Mouse (Mus musculus) liver, embryonic 15.5 days (tissue): ENCODE results near the gene Mtx1. TPM values are rescaled to one million over a fixed set of nuclear protein-coding genes. Genes with fewer than 3 reads are reported as not detected.
A peak's percentile ranks its signal among the peaks of the same experiment; 100 is the strongest.

Experiments
- ATAC-seq: fragments of 200-750 bp; cut with Nextera tagmentation; 2 replicates; pipeline ENCODE4 v1.8.0; 2017; ENCODE audit warnings: moderate number of reproducible peaks, mild to moderate bottlenecking, moderate library complexity; ENCODE audit not compliant: insufficient read depth
- H3K27ac ChIP-seq: fragments of 300-500 bp; sonication (generic); replicated peaks from 2 replicates; pipeline ENCODE4 v1.5.1; 2015; ENCODE audit warnings: mild to moderate bottlenecking, inconsistent platforms
- H3K27me3 ChIP-seq: fragments of 300-500 bp; sonication (generic); 2 replicates; pipeline ENCODE4 v1.6.1; 2015; ENCODE audit warnings: mild to moderate bottlenecking, inconsistent platforms
- H3K36me3 ChIP-seq: fragments of 300-500 bp; sonication (generic); replicated peaks from 2 replicates; pipeline ENCODE4 v1.6.1; 2015; ENCODE audit warnings: moderate library complexity, mild to moderate bottlenecking, inconsistent platforms
- H3K4me1 ChIP-seq: fragments of 300-500 bp; sonication (generic); replicated peaks from 2 replicates; pipeline ENCODE4 v1.6.1; 2015; ENCODE audit warnings: inconsistent platforms
- H3K4me2 ChIP-seq: fragments of 300-500 bp; sonication (generic); 2 replicates; pipeline ENCODE4 v1.6.1; 2015; ENCODE audit warnings: moderate library complexity, mild to moderate bottlenecking, inconsistent platforms
- H3K4me3 ChIP-seq: fragments of 300-500 bp; sonication (generic); replicated peaks from 2 replicates; pipeline ENCODE4 v1.5.1; 2015; ENCODE audit warnings: mild to moderate bottlenecking, inconsistent platforms
- H3K9ac ChIP-seq: fragments of 300-500 bp; sonication (generic); 2 replicates; pipeline ENCODE4 v1.6.1; 2015; ENCODE audit warnings: moderate library complexity, mild to moderate bottlenecking, inconsistent platforms
- H3K9me3 ChIP-seq: fragments of 300-500 bp; sonication (generic); replicated peaks from 2 replicates; pipeline ENCODE4 v1.6.1; 2016; ENCODE audit warnings: inconsistent platforms
- WGBS: fragments of 180-500 bp; shearing (Covaris S2); methylation state at CpG from one replicate; pipeline ENCODE4 v1.1.7; 2015; ENCODE audit warnings: mixed read lengths; ENCODE audit not compliant: insufficient replicate concordance; 5-methylcytosine and 5-hydroxymethylcytosine counted together
- polyA plus RNA-seq: library from polyadenylated mRNA; unstranded; fragments of >200 nt; fragmentation: Nextera tagmentation; extraction: Ambion mirVana; gene quantifications from 2 replicates; pipeline ENCODE4 v1.2.1, GENCODE M21; 2015

The Mtx1 gene
- polyA plus RNA-seq, 1 experiment from 2014 or later = 104 TPM

GRCm38 (mm10) chr3:89195979-89196877 lies 30.7 kb downstream of the Mtx1 start:
- Histone ChIP-seq H3K27ac (peak overlapping the region; percentile 72), H3K9ac (peak overlapping the region; percentile 53), H3K36me3 (no peaks in the 10 kb centered on the region), H3K9me3 (no peaks in the 10 kb centered on the region), H3K27me3 (peaks cover 18% of the 10 kb centered on the region), H3K4me3 (peak overlapping the region; percentile 55), H3K4me1 (peaks cover 16% of the 10 kb centered on the region), H3K4me2 (peak overlapping the region; percentile 73)
- WGBS = 6% methylated on average over 33 of the region's 33 CpGs
- ATAC-seq = peak; percentile 93

GRCm38 (mm10) chr3:89193853-89194252 lies 33.0 kb downstream of the Mtx1 start:
- 69% methylated on average over 2 of the region's 2 CpGs for WGBS
- no peak overlapping the region for H3K4me2 ChIP-seq
- ATAC-seq = no peak
- peaks cover 23% of the 10 kb centered on the region for H3K27me3 ChIP-seq
- H3K9me3 ChIP-seq = no peaks in the 10 kb centered on the region
- no peak overlapping the region for H3K9ac ChIP-seq
- no peak overlapping the region for H3K4me3 ChIP-seq
- peaks cover 16% of the 10 kb centered on the region for H3K4me1 ChIP-seq
- H3K36me3 ChIP-seq = no peaks in the 10 kb centered on the region
- no peak overlapping the region for H3K27ac ChIP-seq

DNA sequence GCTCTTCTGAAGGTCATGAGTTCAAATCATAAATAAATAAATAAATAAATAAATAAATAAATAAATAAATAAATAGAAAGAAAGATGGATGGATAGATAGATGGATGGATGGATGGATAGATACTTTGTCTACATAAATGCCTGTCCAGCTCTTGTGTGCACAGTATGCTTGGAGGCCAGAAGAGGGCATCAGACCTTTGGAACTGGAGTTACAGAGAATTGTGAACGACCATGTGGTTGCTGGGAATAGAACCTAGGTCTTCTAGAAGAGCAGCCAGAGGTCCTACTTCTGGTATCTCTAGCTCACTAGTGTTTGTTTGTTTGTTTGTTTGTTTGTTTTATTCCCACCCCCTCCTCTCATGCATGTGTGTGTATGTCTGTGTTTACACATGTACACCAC lies 33.5 kb downstream of the Mtx1 start:
- no peak overlapping the region for H3K9ac ChIP-seq
- H3K27ac ChIP-seq = no peak overlapping the region
- no peak overlapping the region for H3K4me2 ChIP-seq
- ATAC-seq = no peak
- no peak overlapping the region for H3K4me3 ChIP-seq
- peaks cover 20% of the 10 kb centered on the region for H3K27me3 ChIP-seq
- WGBS = 56% methylated on average over 1 of the region's 1 CpGs
- no peaks in the 10 kb centered on the region for H3K9me3 ChIP-seq
- H3K36me3 ChIP-seq = no peaks in the 10 kb centered on the region
- peaks cover 16% of the 10 kb centered on the region for H3K4me1 ChIP-seq

DNA sequence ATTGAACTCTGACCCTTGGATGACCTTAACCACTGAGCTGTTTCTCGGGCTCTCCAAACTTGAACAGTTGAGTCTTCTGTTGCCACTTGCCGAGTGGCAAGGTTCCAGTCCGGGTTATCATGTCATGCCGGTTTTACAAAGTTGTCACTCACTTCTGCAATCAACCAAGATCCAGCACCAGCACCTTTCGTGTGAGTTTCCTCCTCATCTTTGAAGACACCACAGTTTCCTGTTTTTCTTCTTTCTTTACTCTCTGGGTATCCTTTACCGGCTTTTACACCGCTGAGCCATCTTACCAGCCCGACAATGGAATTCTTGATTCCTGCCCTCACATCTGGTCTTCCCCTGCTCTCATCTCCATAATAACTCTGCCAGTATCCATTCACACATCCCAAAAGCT lies 36.5 kb downstream of the Mtx1 start:
- H3K27me3 ChIP-seq = peaks cover 12% of the 10 kb centered on the region; the same call in 1 of the 2 replicates
- H3K9ac ChIP-seq = no peak overlapping the region
- no peak for ATAC-seq
- H3K9me3 ChIP-seq = no peaks in the 10 kb centered on the region
- WGBS = 20% methylated on average over 8 of the region's 8 CpGs
- H3K4me3 ChIP-seq = no peak overlapping the region
- H3K27ac ChIP-seq = no peak overlapping the region
- H3K4me1 ChIP-seq = peaks cover 10% of the 10 kb centered on the region
- H3K4me2 ChIP-seq = no peak overlapping the region
- no peaks in the 10 kb centered on the region for H3K36me3 ChIP-seq

GRCm38 (mm10) chr3:89188478-89188875 lies 38.4 kb downstream of the Mtx1 start:
- H3K27ac ChIP-seq = no peak overlapping the region
- ATAC-seq = no peak
- no peaks in the 10 kb centered on the region for H3K36me3 ChIP-seq
- H3K4me3 ChIP-seq = no peak overlapping the region
- no peaks in the 10 kb centered on the region for H3K9me3 ChIP-seq
- no peak overlapping the region for H3K9ac ChIP-seq
- H3K27me3 ChIP-seq = peaks cover 12% of the 10 kb centered on the region; the same call in 1 of the 2 replicates
- 64% methylated on average over 12 of the region's 12 CpGs for WGBS
- no peak overlapping the region for H3K4me2 ChIP-seq
- H3K4me1 ChIP-seq = peaks cover 16% of the 10 kb centered on the region

- no peak for ATAC-seq
These were observed 39.0 kb downstream of the Mtx1 start for GRCm38 (mm10) chr3:89187690-89188477.

GRCm38 (mm10) chr3:89187197-89187596 lies 39.7 kb downstream of the Mtx1 start:
- Histone ChIP-seq H3K27me3 (peaks cover 12% of the 10 kb centered on the region; the same call in 1 of the 2 replicates), H3K27ac (no peak overlapping the region), H3K4me2 (no peak overlapping the region), H3K4me1 (peaks cover 28% of the 10 kb centered on the region), H3K9ac (no peak overlapping the region), H3K36me3 (peaks cover 6% of the 10 kb centered on the region), H3K4me3 (no peak overlapping the region), H3K9me3 (no peaks in the 10 kb centered on the region)
- no peak for ATAC-seq
- WGBS = 51% methylated on average over 23 of the region's 23 CpGs

More at GRCm38 (mm10) chr3:89187690-89188477, 39.0 kb downstream of the Mtx1 start:
- peaks cover 22% of the 10 kb centered on the region for H3K4me1 ChIP-seq
- peaks cover 12% of the 10 kb centered on the region; the same call in 1 of the 2 replicates for H3K27me3 ChIP-seq
- H3K4me2 ChIP-seq = no peak overlapping the region
- 57% methylated on average over 18 of the region's 18 CpGs for WGBS
- no peak overlapping the region for H3K9ac ChIP-seq
- H3K36me3 ChIP-seq = no peaks in the 10 kb centered on the region
- no peak overlapping the region for H3K27ac ChIP-seq
- no peak overlapping the region for H3K4me3 ChIP-seq
- no peaks in the 10 kb centered on the region for H3K9me3 ChIP-seq

- peaks cover 3% of the 10 kb centered on the region; the same call in 1 of the 2 replicates for H3K27me3 ChIP-seq
- no peak overlapping the region for H3K9ac ChIP-seq
- no peaks in the 10 kb centered on the region for H3K9me3 ChIP-seq
- peak overlapping the region; percentile 63 for H3K4me3 ChIP-seq
- H3K4me2 ChIP-seq = peak overlapping the region; percentile 93
- H3K36me3 ChIP-seq = peaks cover 38% of the 10 kb centered on the region
- H3K4me1 ChIP-seq = peaks cover 41% of the 10 kb centered on the region
- no peak overlapping the region for H3K27ac ChIP-seq
- WGBS = 66% methylated on average over 6 of the region's 6 CpGs
- no peak for ATAC-seq
These were observed 43.0 kb downstream of the Mtx1 start for GRCm38 (mm10) chr3:89183959-89184315.

DNA sequence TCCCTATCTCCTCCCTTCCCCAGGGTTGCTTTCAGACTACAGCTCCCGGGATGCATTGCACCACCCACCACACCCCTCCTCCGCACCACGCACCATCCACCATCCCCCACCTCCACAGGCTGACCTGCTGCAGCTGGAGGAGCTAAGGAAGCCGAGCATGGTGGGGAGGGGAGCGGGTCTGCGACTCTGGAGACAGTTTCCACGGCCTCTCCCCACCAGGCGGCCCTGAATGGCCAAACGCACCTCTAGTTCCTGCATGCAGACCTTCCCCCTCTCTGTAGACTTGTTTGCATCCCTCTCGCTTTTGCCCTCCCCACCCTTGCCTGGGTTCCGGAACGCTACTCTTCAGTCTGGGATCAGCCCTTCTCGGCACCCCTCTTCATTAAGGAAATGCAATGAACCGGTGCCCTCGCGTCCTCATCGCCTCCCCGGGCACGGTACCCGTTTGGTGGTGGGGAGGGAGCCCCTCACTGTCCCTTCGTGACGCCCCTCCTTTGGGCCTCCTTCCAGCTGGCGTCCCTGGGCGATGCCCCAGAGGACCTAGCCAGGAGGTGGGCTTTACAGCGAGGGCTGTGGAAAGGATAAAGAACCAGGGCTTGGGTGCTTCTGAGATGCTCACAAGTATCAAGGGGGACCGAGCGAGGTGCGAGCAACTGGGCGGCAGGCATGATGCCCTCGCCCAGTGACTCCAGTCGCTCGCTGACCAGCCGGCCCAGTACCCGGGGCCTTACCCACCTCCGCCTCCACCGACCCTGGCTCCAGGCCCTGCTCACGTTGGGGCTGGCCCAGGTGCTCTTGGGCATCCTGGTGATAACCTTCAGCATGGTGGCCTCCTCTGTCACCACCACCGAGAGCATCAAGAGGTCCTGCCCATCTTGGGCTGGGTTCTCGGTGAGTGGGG lies 43.6 kb downstream of the Mtx1 start, which contains the start of gene Fam189b:
Gene Fam189b (plus strand): TSS at position 86 of the 901 bp plus-strand sequence.
- H3K4me1 ChIP-seq = peaks cover 47% of the 10 kb centered on the region
- H3K9ac ChIP-seq = peak within 1 kb of the TSS; percentile 57
- WGBS = 16% methylated on average over 39 of the region's 39 CpGs
- ATAC-seq = peak; percentile 85
- peaks cover 41% of the 10 kb centered on the region for H3K36me3 ChIP-seq
- H3K9me3 ChIP-seq = no peaks in the 10 kb centered on the region
- 0 out of 2 replicates have a peak, but pooled peaks cover 2% of the 10 kb centered on the region for H3K27me3 ChIP-seq
- H3K4me2 ChIP-seq = peak within 1 kb of the TSS; percentile 93
- peak within 1 kb of the TSS; percentile 66; the same call in 1 of the 2 replicates for H3K27ac ChIP-seq
- H3K4me3 ChIP-seq = peak within 1 kb of the TSS; percentile 63

- Histone ChIP-seq H3K4me2 (peak overlapping the region; percentile 93), H3K27me3 (no peaks in the 10 kb centered on the region), H3K4me3 (peak overlapping the region; percentile 63), H3K36me3 (peaks cover 41% of the 10 kb centered on the region), H3K9ac (no peak overlapping the region), H3K9me3 (no peaks in the 10 kb centered on the region), H3K27ac (peak overlapping the region; percentile 66; the same call in 1 of the 2 replicates), H3K4me1 (peaks cover 52% of the 10 kb centered on the region)
- WGBS = 17% methylated on average over 7 of the region's 7 CpGs
- no peak for ATAC-seq
These were observed 44.3 kb downstream of the Mtx1 start for GRCm38 (mm10) chr3:89182531-89183057.
